Mouse (Mus musculus) erythroblast, embryonic 14.5 days (primary cell): ENCODE measurements around the gene Phactr2.

Experiments used
- GATA1 ChIP-seq: IDR thresholded peaks from 2 replicates; pipeline ENCODE4 v1.6.1; 2012; ENCODE audit warnings: low read length, inconsistent platforms, mixed read lengths
- TAL1 ChIP-seq: IDR thresholded peaks from 3 replicates; pipeline ENCODE4 v1.6.1; 2012; ENCODE audit warnings: low read length, inconsistent platforms, mixed read lengths

GRCm38 (mm10) chr10:13440292-13440691 is 33.9 kb downstream of the Phactr2 start:
- no peak for TF ChIP-seq GATA1
- no peak for TF ChIP-seq TAL1
